Mouse (Mus musculus) brain, embryonic 14.5 days (tissue): Measurements from ENCODE around the gene Ttll8.

Experiments used
- CTCF ChIP-seq: fragments of 200-500 bp; IDR thresholded peaks from 2 replicates; pipeline ENCODE4 v1.5.1; 2012; ENCODE audit warnings: inconsistent platforms, mild to moderate bottlenecking, moderate library complexity, borderline replicate concordance; ENCODE audit not compliant: insufficient read depth, insufficient read length; ENCODE audit errors: extremely low read depth
- POLR2A ChIP-seq: fragments of 200-500 bp; IDR thresholded peaks from 2 replicates; pipeline ENCODE4 v1.6.1; 2012; ENCODE audit warnings: mild to moderate bottlenecking, inconsistent platforms, borderline replicate concordance; ENCODE audit not compliant: poor library complexity, insufficient read depth, insufficient read length, severe bottlenecking; ENCODE audit errors: extremely low read depth

- TF ChIP-seq CTCF (no peak), POLR2A (no peak)
Observed at GRCm38 (mm10) chr15:88853106-88853505, 101.1 kb downstream of the Ttll8 start.
